Mouse (Mus musculus) hematopoietic stem cell, adult 5-6 weeks (primary cell): ENCODE results near the gene Siah3. TPM values are rescaled to one million over a fixed set of nuclear protein-coding genes. Genes with fewer than 3 reads are reported as not detected.

Experiments
- ATAC-seq, 2 experiments: fragments of 125-278 bp in 1 of 2; replicated peaks in 1 of 2; 2 replicates each; pipeline ENCODE4 v1.8.0; 2016 to 2017; ENCODE audit warnings: inconsistent platforms in 2 of 2, mild to moderate bottlenecking in 2 of 2, moderate number of reproducible peaks in 2 of 2, low read depth in 1 of 2, moderate TSS enrichment in 1 of 2; ENCODE audit not compliant: low FRiP score in 2 of 2, poor library complexity in 2 of 2, severe bottlenecking in 2 of 2, insufficient read depth in 1 of 2, low TSS enrichment in 1 of 2
- total RNA-seq: library from RNA; stranded (forward); fragments of 172-1452, 232-1000 nt; gene quantifications from 2 replicates; pipeline ENCODE4 v1.2.3, GENCODE M21; 2017

The Siah3 gene
- total RNA-seq, 1 experiment from 2014 or later, result not detected

DNA sequence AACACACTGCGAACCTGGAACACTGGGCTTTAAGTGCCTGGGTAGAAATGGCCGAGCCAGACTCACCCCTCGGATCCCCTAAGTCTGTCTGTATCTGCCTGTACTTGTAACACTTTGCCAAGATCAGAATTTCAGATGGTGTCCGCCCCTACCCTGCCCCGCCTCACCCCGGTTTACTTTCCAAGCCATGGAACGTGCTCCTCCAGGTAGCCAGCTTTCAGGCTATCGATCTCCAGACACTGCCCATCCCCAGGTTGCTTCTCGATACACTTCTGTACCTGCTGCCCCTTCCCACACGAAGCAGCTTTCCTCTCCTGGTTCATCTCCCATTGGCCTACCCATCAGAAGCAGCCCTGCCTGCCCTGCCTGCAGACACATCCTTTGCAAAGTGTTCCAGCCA, 3.6 kb downstream of the Siah3 start:
- ATAC-seq, result no peak

DNA sequence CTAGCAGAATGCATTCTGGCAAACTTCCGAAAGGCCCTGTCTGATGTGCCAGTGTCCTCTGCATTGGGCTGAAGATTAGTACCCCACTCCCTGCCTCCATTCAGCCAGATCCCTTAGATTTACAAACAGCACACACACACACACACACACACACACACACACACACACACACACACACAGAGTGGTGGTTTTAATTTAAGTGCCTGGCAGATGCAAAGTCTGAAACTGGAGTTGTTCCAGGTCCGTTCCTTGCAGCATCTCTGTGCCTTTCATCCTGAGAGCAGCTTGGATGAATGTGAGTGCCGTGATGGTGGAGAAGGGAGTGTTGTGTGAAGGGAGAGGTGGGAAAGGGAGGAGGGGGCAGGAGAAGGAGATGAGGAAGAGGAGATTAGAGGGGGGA, 4.2 kb downstream of the Siah3 start:
- no peak for ATAC-seq

DNA sequence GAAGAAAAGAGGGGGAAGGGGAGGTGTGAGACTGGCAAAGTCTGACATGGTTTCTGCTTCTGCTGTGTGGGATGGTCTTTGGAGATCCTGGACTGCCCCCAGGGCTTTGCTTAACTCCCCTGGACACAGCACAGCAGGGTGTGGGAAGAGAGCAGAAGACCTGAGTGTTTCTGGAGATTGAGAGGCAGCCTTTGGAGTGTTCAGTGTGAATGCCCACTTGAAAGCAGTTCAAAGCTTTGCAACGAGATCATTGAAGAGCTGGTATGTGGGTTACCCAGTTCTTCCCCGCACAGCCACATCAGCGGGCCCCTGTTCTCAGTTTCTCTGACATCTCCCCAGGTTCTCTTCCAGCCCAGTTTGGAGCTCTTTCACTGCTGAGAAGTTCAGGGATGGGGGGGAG, 4.7 kb downstream of the Siah3 start:
- no peak for ATAC-seq

DNA sequence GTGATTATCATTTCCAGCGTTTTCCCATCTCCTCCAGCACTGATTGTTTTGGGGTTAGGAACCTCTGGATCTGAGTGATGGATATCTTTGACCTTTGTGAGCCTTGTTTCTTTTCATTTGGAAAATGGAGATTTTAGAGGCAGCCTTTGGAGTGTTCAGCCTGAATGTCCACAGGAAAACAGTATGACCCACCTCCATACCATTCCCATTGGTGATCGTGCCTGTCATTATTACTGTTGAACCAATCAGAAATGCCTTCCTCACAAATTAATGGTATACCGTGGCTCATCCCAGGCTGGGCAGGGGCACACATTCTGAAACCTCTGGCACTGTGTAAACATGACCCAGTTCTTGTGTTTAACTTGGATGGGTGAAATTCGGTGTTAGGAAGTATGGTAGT, 6.0 kb downstream of the Siah3 start:
- no peak for ATAC-seq

DNA sequence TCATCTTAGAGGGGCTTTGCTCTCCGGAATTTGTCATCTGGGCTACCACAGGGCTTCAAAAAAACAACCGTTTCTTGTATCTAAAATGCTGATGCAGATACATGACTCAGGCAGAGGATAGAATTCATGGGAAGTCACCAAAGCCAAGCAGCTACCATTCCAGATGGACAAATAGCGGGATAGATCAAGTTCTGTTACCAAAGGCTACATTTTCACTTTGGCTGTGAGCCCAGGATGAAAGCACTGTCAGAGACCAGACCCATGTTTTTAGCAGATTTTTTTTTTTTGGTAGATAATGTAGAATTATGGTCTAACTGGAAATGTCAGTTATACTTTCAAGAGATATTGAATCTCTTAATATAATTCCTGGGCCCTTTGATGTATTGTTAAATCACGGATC, 7.4 kb downstream of the Siah3 start:
- ATAC-seq, result no peak

DNA sequence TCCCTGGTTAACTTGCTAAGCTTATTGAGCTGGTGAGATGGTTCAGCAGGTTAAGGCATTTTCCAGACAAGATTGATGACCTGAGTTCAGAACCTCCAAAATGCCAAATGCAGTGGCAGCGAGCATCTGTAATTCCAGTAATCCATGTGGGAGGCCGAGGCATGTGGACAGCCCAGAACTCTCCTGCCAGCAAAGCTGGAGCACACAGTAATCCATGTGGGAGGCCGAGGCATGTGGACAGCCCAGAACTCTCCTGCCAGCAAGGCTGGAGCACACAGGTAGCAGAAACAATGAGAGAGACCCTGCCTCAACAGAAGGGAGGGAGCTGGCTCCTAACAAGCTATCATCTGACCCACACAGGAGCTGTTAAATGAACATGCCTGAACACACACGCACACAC, 13.2 kb downstream of the Siah3 start:
- no peak for ATAC-seq

DNA sequence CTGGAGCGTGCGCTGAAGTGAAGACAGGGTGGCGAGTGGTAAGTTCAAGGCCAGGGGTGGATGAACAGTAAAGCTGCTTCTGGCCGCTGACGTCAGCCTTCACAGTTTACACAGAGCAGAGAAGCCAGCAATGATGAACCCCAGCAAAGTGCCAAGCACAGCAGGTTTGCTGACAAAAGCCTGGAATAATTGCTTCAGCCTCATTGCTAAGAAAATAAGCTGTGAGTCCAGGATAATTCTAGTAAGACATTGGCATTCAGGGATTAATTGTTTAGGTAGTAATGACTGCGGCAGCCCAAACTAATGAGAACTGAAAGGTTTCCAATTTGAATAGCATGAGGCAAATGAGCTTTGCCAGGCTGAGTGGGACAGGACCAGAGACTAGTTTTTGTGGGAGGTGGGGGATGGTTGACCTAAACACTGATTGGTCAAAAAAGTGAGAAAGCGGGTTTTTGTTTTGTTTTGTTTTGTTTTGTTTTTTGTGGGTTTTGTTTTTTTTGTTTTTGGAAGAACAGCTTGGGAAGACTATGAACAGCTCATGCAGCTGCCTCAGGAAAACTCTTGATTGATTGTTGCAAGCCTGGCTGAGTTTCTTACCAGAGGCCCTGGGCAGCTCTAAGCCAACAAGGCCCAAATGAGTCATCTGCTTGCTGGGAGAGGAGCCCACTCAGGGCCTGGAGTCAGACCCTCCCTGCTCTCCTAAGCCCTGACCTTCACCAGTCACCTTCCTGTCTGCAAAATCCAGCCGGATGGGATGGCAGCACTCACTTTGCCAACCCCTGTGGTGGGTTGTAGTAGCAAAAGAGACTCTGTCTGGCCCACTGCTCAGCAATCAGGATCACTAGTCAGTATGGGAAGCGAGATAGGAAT, 17.5 kb downstream of the Siah3 start:
- no peak for ATAC-seq

DNA sequence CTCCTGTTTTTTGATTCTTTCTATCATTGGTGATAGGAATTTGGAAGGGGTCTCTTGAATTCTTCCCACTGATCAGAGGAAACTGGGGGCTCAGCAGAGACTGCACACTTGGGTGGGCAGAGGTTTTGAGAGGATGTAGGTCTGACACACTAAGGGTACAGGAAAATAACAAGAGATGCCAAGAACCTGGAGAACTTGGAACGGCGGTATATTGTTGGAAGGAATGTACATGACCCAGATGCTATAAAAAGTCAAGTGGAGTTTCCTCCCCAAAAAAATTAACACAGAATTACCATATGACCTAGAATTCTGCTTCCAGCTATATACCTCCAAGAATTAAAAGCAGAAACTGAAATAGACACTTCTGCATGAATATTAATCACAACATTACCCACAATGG, 20.1 kb downstream of the Siah3 start:
- ATAC-seq, result no peak

DNA sequence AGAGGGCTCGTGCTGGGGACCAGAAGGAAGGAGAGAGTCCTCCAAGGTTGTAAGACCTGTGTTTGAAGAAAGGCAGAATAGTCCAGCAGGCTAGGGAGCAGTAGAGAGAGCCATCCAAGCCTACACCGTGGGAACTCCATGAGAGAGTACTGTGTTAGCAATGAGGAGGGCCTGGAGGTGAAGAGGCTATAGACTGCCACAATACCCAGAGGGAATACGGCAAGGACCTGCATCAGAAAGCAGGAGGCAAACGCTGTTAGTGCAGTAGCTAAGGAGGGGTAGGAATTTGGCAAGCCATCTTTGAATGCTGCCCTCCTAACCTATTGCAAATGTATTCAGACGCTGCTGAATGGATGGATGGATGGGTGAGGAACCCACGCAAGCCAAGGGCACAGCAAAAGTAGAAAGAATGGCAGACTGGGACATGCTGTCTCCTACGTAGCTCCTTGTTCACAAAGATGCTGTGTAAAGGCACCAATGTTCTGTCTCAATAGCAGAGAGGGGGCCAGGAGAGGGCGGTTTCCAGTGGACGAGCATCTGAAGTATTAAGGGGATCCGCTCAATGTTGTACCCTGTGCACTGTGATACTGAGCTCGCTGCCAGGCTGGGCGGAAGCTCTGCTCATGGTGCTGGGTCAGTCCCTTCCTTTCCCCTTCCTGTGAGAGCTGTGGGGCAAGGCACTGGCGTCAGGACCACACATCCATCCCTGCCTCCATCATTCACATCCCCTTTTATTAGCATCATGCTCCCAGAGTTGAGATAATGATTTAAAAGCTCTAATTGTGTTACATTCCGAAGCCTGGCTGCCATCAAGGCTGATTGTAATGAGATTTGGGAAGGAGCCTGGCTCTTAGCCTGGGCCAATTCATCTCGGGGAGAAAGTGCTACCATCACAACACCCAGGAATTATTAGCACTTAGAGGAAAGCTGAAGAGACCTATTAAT, 26.7 kb downstream of the Siah3 start:
- ATAC-seq, result no peak

DNA sequence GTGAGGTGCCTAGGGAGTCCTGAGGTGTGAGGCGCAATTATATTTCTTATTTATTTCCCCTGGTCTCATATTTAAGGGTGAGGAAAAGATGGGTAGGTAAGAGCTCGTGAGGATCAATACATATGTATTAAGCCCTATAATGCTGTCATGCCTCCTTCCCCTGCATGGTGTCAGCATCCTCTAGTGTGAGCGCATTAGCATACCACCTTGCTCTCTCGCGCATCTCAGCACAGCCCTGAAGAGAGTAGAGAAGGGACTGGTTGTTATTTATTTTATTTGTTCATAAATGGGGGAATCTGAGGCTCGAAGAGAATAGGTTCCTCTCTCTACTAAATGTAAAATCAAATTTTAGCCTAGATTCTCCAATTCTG, 27.4 kb downstream of the Siah3 start:
- no peak for ATAC-seq

DNA sequence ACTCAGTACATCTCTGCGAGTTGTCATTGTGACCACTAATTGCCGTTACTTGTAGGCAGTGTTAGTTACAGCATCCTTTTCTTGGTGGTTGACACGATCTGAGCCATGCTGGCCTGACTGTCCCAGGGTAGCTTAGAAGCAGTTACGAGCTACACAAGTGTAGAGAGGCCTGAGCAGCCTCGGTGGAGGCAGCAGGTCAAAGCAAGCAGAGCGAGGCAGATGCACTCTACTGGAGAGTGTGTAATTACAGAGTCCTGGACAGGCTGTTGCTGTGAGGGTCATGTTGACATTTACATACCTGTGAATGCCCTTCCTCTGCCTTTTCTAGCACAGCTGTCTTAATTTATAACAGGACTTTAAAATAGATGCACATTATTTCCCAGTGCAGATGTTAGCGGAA, 32.1 kb downstream of the Siah3 start:
- no peak for ATAC-seq

DNA sequence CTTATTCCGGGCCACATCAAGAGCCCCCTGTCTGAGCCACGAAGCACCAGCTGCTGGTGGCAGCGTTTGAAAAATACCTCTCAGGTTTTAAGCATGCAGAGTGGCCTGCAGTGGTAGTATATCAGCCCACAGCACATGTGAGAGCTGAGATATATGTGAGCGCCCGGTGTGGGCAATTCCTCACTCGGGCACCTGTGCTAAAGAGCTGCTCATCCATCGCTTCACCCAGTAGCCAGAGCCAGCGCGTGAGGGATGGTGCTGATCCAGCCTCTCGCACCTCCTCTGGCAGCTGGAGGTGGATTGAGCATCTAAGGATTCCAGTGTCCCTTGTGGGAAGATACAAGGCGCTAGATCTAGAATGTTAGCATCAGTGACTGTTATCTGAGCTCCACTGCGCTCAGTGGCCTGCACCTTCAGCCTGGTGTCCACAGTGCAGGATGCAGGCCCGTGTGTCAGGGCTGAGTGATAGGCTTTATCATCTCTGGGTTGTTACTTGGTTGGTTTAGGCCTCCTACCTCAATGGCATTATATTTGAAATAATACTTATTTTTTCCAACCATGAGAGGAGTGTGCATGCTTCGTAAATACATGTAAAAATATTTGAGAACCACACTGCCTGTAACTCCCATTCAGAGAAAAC, 37.9 kb downstream of the Siah3 start:
- no peak for ATAC-seq

DNA sequence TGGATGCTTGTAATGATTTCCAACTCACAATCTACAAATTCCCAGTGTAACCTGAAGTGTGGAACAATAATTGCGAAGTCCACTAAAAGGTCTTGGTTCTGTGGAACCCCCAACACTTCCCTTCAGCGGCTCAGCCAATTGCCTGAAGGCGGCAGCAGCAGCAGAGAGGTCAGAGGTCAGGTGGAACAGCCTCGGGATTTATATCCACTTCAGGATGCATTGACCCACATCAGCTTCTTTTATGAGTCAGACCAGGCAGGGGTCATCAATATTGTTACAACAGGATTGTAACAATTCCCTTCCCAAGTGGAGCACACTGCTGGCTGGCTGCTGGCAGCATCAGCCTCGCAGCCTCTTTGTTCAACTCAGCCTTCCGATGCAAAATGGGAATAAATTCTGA, 39.1 kb downstream of the Siah3 start:
- no peak for ATAC-seq

DNA sequence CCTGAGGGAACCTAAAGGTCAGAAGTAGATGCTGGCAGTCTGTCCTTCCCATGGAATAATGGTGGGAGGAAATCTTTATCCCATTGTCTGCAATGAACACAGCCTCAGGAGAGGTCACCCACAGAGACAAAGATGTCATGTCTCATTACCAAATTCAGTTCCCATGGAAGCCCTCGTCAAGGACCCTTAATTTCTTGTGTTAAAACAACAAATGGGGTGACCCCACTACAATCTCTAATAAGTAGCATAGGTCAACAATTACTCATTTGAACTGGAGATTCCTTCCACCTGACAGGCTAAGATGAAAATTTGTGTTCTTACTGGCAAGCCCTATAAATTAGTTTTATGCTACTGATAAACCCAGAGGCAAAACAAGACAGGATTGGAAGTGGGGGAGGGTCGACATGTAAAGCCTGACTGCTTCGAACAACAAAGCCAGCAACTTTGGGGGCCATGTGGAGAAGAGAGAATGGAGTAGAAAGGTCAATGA, 45.8 kb downstream of the Siah3 start:
- no peak for ATAC-seq

DNA sequence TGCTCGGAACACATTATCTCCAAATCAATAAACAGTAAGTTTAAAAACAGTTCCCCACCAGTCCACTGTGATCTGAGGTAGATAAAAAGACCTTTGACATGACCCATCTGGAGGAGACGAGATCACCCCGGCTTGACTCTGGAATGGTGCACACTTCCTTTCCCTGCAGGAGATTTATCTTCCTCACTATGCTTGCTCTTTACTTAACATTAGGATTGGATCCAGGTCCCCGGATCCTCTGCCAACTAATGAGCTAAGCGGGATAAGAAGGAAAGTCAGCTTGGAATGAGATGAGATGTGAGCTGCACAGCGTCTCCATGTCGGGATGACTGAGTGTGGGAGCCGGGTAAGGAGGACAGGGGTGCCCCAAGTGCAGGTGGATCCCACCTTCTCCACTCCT, 46.7 kb downstream of the Siah3 start:
- ATAC-seq, result no peak

DNA sequence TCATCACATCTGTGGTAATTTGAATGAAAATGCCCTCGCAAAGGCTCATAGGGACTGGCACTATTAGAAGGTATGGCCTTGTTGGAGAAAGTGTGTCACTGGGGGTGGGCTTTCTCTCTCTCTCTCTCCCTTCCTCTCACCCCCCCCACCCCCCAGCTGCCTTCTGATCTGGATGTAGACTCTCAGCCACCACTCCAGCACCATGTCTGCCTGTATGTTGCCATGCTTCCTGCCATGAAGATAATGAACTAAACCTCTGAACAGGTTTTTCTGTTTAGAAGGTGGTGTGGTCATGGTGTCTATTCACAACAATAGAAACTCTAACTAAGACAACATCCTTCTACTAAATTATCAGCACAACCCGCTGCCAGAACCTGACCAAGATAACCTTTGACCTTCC, 48.5 kb downstream of the Siah3 start:
- no peak for ATAC-seq

DNA sequence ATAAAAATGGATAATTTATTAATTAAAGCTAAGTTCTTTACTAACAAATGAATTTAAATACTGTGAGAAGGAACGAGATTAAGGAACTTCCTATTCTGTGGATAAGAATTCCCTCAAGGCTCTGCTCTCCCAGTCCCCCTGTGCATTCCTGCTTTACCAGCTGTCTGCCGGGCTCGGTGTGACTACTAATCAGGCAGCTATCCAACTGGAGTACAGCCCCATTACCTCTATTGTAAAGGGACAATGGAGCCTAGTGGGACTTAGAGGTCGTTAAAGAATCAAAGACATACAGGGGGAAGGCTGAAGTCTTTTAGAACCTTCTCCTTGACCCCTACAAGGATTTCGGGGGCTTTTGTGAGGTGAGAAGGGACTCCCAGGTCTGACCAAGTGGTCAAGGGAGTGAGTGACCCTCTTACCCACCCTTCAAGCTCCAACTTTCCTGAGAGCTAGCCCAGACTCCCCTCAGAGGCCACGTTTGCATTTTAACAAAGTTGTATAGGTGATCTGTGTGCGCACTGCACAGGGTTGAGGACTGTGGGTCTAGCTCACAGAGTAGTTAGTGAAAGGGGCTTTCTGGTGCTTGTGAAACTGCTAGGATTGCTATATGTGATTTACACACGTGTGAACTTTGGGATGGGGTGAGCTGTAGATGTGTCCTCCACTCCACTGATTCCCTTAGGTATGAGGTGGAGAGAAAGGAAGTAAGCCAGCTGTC, 49.5 kb downstream of the Siah3 start:
- ATAC-seq, result no peak
